Mouse (Mus musculus): ENCODE measurements around the gene Zic1. TPM values are rescaled to one million over a fixed set of nuclear protein-coding genes. Genes with fewer than 3 reads are reported as not detected.

Zic1 gene
- polyA plus RNA-seq, 1 experiment, result 0.13 TPM

- H3K9ac ChIP-seq (ENCODE audit: low read depth, poor library complexity, severe bottlenecking), result no peak overlapping the region
- peaks cover 18% of the 10 kb centered on the region for H3K27me3 ChIP-seq (ENCODE audit: control insufficient read depth, insufficient read depth, low read length, poor library complexity, severe bottlenecking)
- no peaks in the 10 kb centered on the region for H3K36me3 ChIP-seq (ENCODE audit: control insufficient read depth, insufficient read depth, low read length, poor library complexity, severe bottlenecking)
- no peak for TF ChIP-seq EP300 (IDR thresholded peaks at IDR 0.05; ENCODE audit: insufficient read depth, low read depth, low read length)
- H3K4me3 ChIP-seq (ENCODE audit: low read depth, low read length), result no peak overlapping the region
- H3K4me1 ChIP-seq (ENCODE audit: control insufficient read depth, insufficient read depth, low read length), result no peaks in the 10 kb centered on the region
- no peaks in the 10 kb centered on the region for H3K9me3 ChIP-seq (replicated peaks; ENCODE audit: control insufficient read depth, insufficient read depth, low read length, poor library complexity, severe bottlenecking)
- no peak overlapping the region for H3K27ac ChIP-seq (ENCODE audit: insufficient read depth, low read length)
These were observed 39.5 kb upstream of the Zic1 start for GRCm38 (mm10) chr9:91404905-91405752.

GRCm38 (mm10) chr9:91404229-91404628, 38.6 kb upstream of the Zic1 start:
- H3K9me3 ChIP-seq (replicated peaks; ENCODE audit: control insufficient read depth, insufficient read depth, low read length, poor library complexity, severe bottlenecking), result no peaks in the 10 kb centered on the region
- TF ChIP-seq EP300 (IDR thresholded peaks at IDR 0.05; ENCODE audit: insufficient read depth, low read depth, low read length) (no peak), POLR2A (IDR thresholded peaks at IDR 0.05; ENCODE audit: insufficient read depth, low read length) (no peak), CTCF (IDR thresholded peaks at IDR 0.05; ENCODE audit: low read depth, low read length) (no peak)
- no peak overlapping the region for H3K4me3 ChIP-seq (ENCODE audit: low read depth, low read length)
- no peaks in the 10 kb centered on the region for H3K36me3 ChIP-seq (ENCODE audit: control insufficient read depth, insufficient read depth, low read length, poor library complexity, severe bottlenecking)
- H3K27me3 ChIP-seq (ENCODE audit: control insufficient read depth, insufficient read depth, low read length, poor library complexity, severe bottlenecking), result peaks cover 18% of the 10 kb centered on the region
- H3K9ac ChIP-seq (ENCODE audit: low read depth, poor library complexity, severe bottlenecking), result no peak overlapping the region
- no peak overlapping the region for H3K27ac ChIP-seq (ENCODE audit: insufficient read depth, low read length)
- no peaks in the 10 kb centered on the region for H3K4me1 ChIP-seq (ENCODE audit: control insufficient read depth, insufficient read depth, low read length)

- TF ChIP-seq CTCF (IDR thresholded peaks at IDR 0.05; ENCODE audit: low read depth, low read length), result no peak
- no peak for TF ChIP-seq EP300 (IDR thresholded peaks at IDR 0.05; ENCODE audit: insufficient read depth, low read depth, low read length)
- no peak for TF ChIP-seq POLR2A (IDR thresholded peaks at IDR 0.05; ENCODE audit: insufficient read depth, low read length)
- peaks cover 14% of the 10 kb centered on the region for H3K27me3 ChIP-seq (ENCODE audit: control insufficient read depth, insufficient read depth, low read length, poor library complexity, severe bottlenecking)
- no peaks in the 10 kb centered on the region for H3K4me1 ChIP-seq (ENCODE audit: control insufficient read depth, insufficient read depth, low read length)
- no peak overlapping the region for H3K27ac ChIP-seq (ENCODE audit: insufficient read depth, low read length)
- no peaks in the 10 kb centered on the region for H3K9me3 ChIP-seq (replicated peaks; ENCODE audit: control insufficient read depth, insufficient read depth, low read length, poor library complexity, severe bottlenecking)
- no peak overlapping the region for H3K9ac ChIP-seq (ENCODE audit: low read depth, poor library complexity, severe bottlenecking)
- H3K36me3 ChIP-seq (ENCODE audit: control insufficient read depth, insufficient read depth, low read length, poor library complexity, severe bottlenecking), result no peaks in the 10 kb centered on the region
- no peak overlapping the region for H3K4me3 ChIP-seq (ENCODE audit: low read depth, low read length)
These were observed 35.9 kb upstream of the Zic1 start for GRCm38 (mm10) chr9:91401471-91401870.

- no peak overlapping the region for H3K27ac ChIP-seq (ENCODE audit: insufficient read depth, low read length)
- H3K4me3 ChIP-seq (ENCODE audit: low read depth, low read length), result no peak overlapping the region
- no peaks in the 10 kb centered on the region for H3K9me3 ChIP-seq (replicated peaks; ENCODE audit: control insufficient read depth, insufficient read depth, low read length, poor library complexity, severe bottlenecking)
- TF ChIP-seq CTCF (IDR thresholded peaks at IDR 0.05; ENCODE audit: low read depth, low read length) (no peak), EP300 (IDR thresholded peaks at IDR 0.05; ENCODE audit: insufficient read depth, low read depth, low read length) (no peak), POLR2A (IDR thresholded peaks at IDR 0.05; ENCODE audit: insufficient read depth, low read length) (no peak)
- no peaks in the 10 kb centered on the region for H3K36me3 ChIP-seq (ENCODE audit: control insufficient read depth, insufficient read depth, low read length, poor library complexity, severe bottlenecking)
- H3K9ac ChIP-seq (ENCODE audit: low read depth, poor library complexity, severe bottlenecking), result no peak overlapping the region
- H3K27me3 ChIP-seq (ENCODE audit: control insufficient read depth, insufficient read depth, low read length, poor library complexity, severe bottlenecking), result peaks cover 17% of the 10 kb centered on the region
- no peaks in the 10 kb centered on the region for H3K4me1 ChIP-seq (ENCODE audit: control insufficient read depth, insufficient read depth, low read length)
These were observed 35.0 kb upstream of the Zic1 start for GRCm38 (mm10) chr9:91400482-91401093.

- peaks cover 17% of the 10 kb centered on the region for H3K27me3 ChIP-seq (ENCODE audit: control insufficient read depth, insufficient read depth, low read length, poor library complexity, severe bottlenecking)
- no peaks in the 10 kb centered on the region for H3K4me1 ChIP-seq (ENCODE audit: control insufficient read depth, insufficient read depth, low read length)
- H3K9ac ChIP-seq (ENCODE audit: low read depth, poor library complexity, severe bottlenecking), result no peak overlapping the region
- H3K27ac ChIP-seq (ENCODE audit: insufficient read depth, low read length), result no peak overlapping the region
- no peak for TF ChIP-seq EP300 (IDR thresholded peaks at IDR 0.05; ENCODE audit: insufficient read depth, low read depth, low read length)
- TF ChIP-seq POLR2A (IDR thresholded peaks at IDR 0.05; ENCODE audit: insufficient read depth, low read length), result no peak
- H3K9me3 ChIP-seq (replicated peaks; ENCODE audit: control insufficient read depth, insufficient read depth, low read length, poor library complexity, severe bottlenecking), result no peaks in the 10 kb centered on the region
- no peaks in the 10 kb centered on the region for H3K36me3 ChIP-seq (ENCODE audit: control insufficient read depth, insufficient read depth, low read length, poor library complexity, severe bottlenecking)
- no peak overlapping the region for H3K4me3 ChIP-seq (ENCODE audit: low read depth, low read length)
These were observed 34.4 kb upstream of the Zic1 start for GRCm38 (mm10) chr9:91399976-91400375.

- TF ChIP-seq CTCF (IDR thresholded peaks at IDR 0.05; ENCODE audit: low read depth, low read length) (no peak), EP300 (IDR thresholded peaks at IDR 0.05; ENCODE audit: insufficient read depth, low read depth, low read length) (no peak), POLR2A (IDR thresholded peaks at IDR 0.05; ENCODE audit: insufficient read depth, low read length) (no peak)
- no peak overlapping the region for H3K4me3 ChIP-seq (ENCODE audit: low read depth, low read length)
These were observed 29.6 kb upstream of the Zic1 start for GRCm38 (mm10) chr9:91395066-91395772.

More at GRCm38 (mm10) chr9:91395066-91395772, 29.6 kb upstream of the Zic1 start:
- H3K27me3 ChIP-seq (ENCODE audit: control insufficient read depth, insufficient read depth, low read length, poor library complexity, severe bottlenecking), result peaks cover 12% of the 10 kb centered on the region
- no peaks in the 10 kb centered on the region for H3K36me3 ChIP-seq (ENCODE audit: control insufficient read depth, insufficient read depth, low read length, poor library complexity, severe bottlenecking)
- no peaks in the 10 kb centered on the region for H3K4me1 ChIP-seq (ENCODE audit: control insufficient read depth, insufficient read depth, low read length)
- no peak overlapping the region for H3K9ac ChIP-seq (ENCODE audit: low read depth, poor library complexity, severe bottlenecking)
- no peaks in the 10 kb centered on the region for H3K9me3 ChIP-seq (replicated peaks; ENCODE audit: control insufficient read depth, insufficient read depth, low read length, poor library complexity, severe bottlenecking)
- H3K27ac ChIP-seq (ENCODE audit: insufficient read depth, low read length), result no peak overlapping the region

Data from ES-Bruce4 (cell line).